7 mouse cellular contexts compared by ENCODE assay signal in genomic region chr7:101107968-101108652, GRCm38 (mm10). TPM values are rescaled to one million over a fixed set of nuclear protein-coding genes. Genes with fewer than 3 reads are reported as not detected.
A peak's percentile ranks its signal among the peaks of the same experiment; 100 is the strongest.
DNase-seq lines count a peak whose midpoint lies in the region; ATAC-seq lines count a peak whose summit lies in the region.

No protein-coding gene starts in this region.

- WGBS in intestine, embryonic 15.5 days = under 1% methylated on average over 67 of the region's 75 CpGs
- WGBS in midbrain, embryonic 10.5 days = under 1% methylated on average over 54 of the region's 75 CpGs

- H3K9me3 ChIP-seq in intestine, embryonic 15.5 days = no peaks in the 10 kb centered on the region
- no peaks in the 10 kb centered on the region for H3K9me3 ChIP-seq in midbrain, embryonic 10.5 days (replicated peaks)

- peak; percentile 94 for ATAC-seq in intestine, embryonic 15.5 days

- H3K4me1 ChIP-seq in intestine, embryonic 15.5 days (replicated peaks) = peaks cover 8% of the 10 kb centered on the region
- peaks cover 29% of the 10 kb centered on the region for H3K4me1 ChIP-seq in midbrain, embryonic 10.5 days

- peak overlapping the region; percentile 92 for H3K4me3 ChIP-seq in intestine, embryonic 15.5 days (replicated peaks)
- peak overlapping the region; percentile 90 for H3K4me3 ChIP-seq in midbrain, embryonic 10.5 days

- H3K4me2 ChIP-seq in intestine, embryonic 15.5 days (replicated peaks) = peak overlapping the region; percentile 72

- H3K9ac ChIP-seq in intestine, embryonic 15.5 days = peak overlapping the region; percentile 88

- DNase-seq in adrenal gland, adult 18-20 months (ENCODE audit: low spot score in 2 of 2) = peak; percentile 98 to 99
- peak; percentile 98 for DNase-seq in embryo, embryonic 11 days
- DNase-seq in gastrocnemius, postnatal 25 days = peak; percentile 98
- peak; percentile 97 to 98 for DNase-seq in left cerebral cortex, postnatal 25 days (ENCODE audit: low spot score in 2 of 2)
- peak; percentile 99 for DNase-seq in midbrain, embryonic 10.5 days (ENCODE audit: low spot score)
- peak; percentile 98 for DNase-seq in right cerebral cortex, postnatal 4 days

- H3K36me3 ChIP-seq in intestine, embryonic 15.5 days = no peaks in the 10 kb centered on the region; the same call in 1 of the 2 replicates
- peaks cover 22% of the 10 kb centered on the region for H3K36me3 ChIP-seq in midbrain, embryonic 10.5 days

- no peaks in the 10 kb centered on the region for H3K27me3 ChIP-seq in intestine, embryonic 15.5 days (replicated peaks)
- H3K27me3 ChIP-seq in midbrain, embryonic 10.5 days (ENCODE audit: low read depth, poor library complexity, severe bottlenecking) = no peaks in the 10 kb centered on the region

- peak overlapping the region; percentile 99 for H3K27ac ChIP-seq in intestine, embryonic 15.5 days
- H3K27ac ChIP-seq in midbrain, embryonic 10.5 days (replicated peaks) = peak overlapping the region; percentile 94

- intact Hi-C loops in left cerebral cortex, postnatal 25 days (cut with DNase I) = loop anchor here (2.0 kb wide), 1 partner anchor 47 kb away; no protein-coding TSS in a partner anchor

RNA-seq across cellular contexts. Expression of gene Fchsd2, which starts 15.4 kb away (rescaled TPM):
- 10 to 100 TPM; 15.9 to 18.8 TPM for total RNA-seq in adrenal gland, adult 18-20 months (2021)
- 1 to 10 TPM; 6.7 to 7.4 TPM for total RNA-seq in gastrocnemius, postnatal 25 days (2021)
- 20.3 and 21.0 TPM in 2 replicates for polyA plus RNA-seq in intestine, embryonic 15.5 days (2015; fragmentation: Nextera tagmentation; extraction: Ambion mirVana)
- 10 to 100 TPM; 38.8 to 43.9 TPM for total RNA-seq in left cerebral cortex, postnatal 25 days (2021)
- polyA plus RNA-seq in midbrain, embryonic 10.5 days (2016; fragmentation: Nextera tagmentation; extraction: Ambion mirVana) = 19.0 and 21.2 TPM in 2 replicates

Comparison
In these comparisons a context has a peak if more than half of its experiments do, and no peak if none do; other contexts are left out.
1. Peak in every context shown above with its lines: DNase-seq, ATAC-seq, H3K4me3 ChIP-seq and H3K27ac ChIP-seq.